Mouse (Mus musculus) heart, adult 8-10 months (tissue): ENCODE data around the gene Phlda3. TPM values are rescaled to one million over a fixed set of nuclear protein-coding genes. Genes with fewer than 3 reads are reported as not detected.

Experiments
- DNase-seq: peaks from one replicate; pipeline ENCODE4 v3.0.0; 2022; ENCODE audit warnings: low spot score
- total RNA-seq, 4 experiments: library from RNA; stranded (reverse); gene quantifications; 2 replicates each; pipeline ENCODE4 v1.2.4; 2022

Gene Phlda3
- 10 to 100 TPM in 1 of 4 experiments, 1 to 10 TPM in 3; 7.2 to 12.7 (median 8.4) TPM for total RNA-seq

DNA sequence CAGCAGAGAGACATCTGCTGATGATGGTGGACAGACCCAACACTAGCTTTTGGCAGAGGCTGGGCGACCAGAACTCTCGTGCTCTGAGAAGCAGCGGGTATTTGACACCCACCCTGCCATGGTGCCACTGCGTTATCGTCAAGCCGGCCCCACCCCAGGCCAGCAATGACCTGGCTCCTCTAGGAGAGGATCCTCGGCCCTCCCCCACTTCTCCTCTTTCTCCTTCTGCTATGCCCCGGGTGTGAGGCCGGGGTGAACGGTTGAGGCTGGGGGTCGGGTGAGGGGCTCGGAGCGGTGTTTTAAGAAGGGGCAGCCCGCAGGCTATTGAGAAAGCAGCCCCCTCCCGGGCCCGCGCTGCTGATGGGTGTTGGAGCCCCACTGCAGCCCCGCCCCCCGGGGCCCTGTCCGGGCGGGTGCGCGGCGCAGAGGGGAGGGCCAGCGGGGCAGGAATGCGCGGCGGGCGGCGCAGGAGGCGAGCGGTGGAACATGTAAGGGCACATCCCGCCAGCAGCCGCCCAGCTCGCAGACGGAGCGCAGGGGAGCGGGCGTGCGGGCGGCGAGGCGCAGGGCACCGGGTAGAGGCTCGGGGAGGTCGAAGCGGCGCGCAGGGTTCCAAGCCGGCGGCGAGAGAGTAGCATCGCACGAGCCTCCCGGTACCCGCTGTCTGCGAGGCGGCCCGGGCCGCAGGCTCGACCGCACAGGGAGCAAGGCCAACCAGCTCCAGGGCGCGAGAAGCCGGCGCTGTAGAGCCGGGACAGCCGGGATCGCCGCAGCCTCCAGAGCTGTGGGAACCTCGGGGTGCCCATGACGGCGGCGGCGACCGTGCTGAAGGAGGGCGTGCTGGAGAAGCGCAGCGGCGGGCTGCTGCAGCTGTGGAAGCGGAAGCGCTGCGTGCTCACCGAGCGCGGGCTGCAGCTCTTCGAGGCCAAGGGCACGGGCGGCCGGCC lies at the start of gene Phlda3:
TSS of gene Phlda3 (plus strand) at position 475 of the 947 bp plus-strand sequence.
- DNase-seq: peak; percentile 75

DNA sequence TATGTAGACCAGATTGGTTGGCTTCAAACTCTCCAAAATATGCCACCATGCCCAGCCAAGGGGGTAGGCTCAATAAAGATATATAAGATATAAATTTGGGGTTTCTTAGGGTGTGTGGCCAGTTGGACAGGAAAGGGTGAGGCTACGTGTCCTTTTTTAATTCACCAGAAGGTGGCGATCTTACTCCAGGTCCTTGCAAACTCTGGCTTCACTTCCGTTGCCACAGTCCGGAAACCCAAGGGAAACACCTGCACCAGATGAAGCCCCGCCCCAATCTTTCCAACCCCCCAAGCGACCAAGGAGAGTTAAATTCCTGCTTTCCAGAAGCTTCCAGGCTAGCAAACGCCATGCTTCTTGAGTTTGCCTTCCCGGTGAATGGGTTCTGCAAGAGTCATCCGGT lies 46.4 kb upstream of the Phlda3 start:
- DNase-seq: peak; percentile 87

DNA sequence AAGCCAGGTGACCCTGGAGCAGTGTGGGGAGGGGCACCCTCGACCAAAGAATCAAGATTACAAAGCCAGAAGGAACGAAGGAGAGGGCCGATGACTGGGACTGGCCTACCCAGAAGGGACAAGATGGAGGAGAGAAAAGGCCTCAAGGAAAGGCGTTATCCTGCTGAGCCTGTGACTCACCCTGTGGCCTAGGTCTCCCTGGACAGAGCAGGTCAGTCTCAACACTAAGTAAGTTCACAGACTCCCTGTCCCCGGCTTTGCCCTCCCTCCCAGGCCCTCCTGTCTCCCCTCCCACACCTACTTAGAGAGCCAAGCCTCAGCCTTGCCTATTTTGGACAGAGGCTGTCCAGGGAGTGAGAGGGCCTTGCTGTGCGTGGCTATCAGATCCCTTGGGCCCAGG lies 45.9 kb upstream of the Phlda3 start, which contains the start of gene Csrp1:
TSS of gene Csrp1 (plus strand) at position 79 of the 400 bp plus-strand sequence.
- DNase-seq: no peak

DNA sequence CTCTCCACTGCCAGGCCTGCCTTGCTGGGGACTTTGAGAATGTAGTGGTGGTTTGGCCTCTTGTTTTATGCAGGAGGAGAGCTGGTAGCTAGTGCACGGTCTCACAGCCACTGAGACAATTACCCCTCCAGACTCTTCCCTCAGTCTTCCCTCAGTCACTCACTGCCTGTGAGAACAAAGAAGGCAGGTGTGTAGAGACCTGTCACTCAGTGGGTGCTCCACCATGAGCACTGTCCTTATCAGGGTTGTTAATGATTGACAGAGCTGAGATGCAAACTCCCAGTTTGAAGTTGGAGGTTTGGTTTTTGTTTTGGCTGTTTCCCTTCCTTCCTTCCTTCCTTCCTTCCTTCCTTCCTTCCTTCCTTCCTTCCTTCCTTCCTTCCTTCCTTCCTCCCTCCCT lies 42.9 kb upstream of the Phlda3 start:
- no peak for DNase-seq

DNA sequence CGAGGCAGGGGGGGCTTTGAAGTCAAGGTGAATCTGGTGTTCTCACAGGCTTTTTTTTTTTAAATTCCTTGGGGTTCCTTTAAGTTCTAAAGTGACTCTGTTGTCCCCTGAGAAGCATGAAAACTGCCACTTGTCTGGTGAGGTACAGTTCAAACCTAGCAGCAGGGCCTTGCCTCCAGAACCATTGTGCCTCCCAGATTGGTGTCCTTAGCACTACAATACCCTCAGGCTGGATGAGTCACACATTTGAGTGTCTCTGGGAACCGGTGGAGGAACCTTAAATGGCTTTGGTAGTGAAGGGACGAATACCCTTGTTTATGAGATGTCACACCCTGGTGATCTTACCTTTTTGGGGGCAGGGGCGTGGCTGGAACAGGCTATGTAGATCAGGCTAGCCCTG lies 41.8 kb upstream of the Phlda3 start:
- no peak for DNase-seq

DNA sequence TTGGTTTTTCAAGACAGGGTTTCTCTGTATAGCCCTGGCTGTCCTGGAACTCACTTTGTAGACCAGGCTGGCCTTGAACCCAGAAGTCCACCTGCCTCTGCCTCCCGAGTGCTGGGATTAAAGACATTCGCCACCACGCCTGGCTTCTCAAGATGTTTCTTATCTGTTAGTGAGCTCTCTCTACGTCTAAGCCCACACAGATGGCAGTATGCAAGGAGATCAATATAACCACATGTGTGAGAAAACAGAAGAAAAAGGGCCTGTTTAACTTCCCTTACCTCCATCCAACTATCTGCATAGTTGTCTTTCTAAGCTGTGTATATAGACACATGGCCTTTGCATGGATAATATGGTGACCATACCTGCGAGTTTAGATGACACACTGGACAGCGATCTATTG lies 40.6 kb upstream of the Phlda3 start:
- no peak for DNase-seq

DNA sequence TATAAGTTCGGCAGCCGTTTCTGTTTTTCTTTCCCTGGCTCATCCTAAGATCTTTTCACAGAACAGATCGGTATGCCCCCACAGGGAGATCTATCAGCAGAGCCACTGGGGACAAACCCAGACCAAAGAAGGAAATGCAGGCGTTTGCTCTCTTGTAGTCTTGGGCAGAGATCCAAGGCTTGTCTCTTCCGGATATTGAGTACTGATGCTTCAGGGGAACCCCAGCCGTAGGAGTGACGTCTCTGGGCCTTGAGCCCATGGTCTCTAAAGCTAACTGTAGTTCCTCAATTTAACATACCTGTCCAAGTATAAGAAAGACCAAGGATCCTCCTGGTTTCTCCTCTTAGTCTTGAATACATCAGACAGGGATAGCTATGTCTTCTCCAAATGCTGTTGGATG lies 40.0 kb upstream of the Phlda3 start:
- DNase-seq: peak; percentile 76

DNA sequence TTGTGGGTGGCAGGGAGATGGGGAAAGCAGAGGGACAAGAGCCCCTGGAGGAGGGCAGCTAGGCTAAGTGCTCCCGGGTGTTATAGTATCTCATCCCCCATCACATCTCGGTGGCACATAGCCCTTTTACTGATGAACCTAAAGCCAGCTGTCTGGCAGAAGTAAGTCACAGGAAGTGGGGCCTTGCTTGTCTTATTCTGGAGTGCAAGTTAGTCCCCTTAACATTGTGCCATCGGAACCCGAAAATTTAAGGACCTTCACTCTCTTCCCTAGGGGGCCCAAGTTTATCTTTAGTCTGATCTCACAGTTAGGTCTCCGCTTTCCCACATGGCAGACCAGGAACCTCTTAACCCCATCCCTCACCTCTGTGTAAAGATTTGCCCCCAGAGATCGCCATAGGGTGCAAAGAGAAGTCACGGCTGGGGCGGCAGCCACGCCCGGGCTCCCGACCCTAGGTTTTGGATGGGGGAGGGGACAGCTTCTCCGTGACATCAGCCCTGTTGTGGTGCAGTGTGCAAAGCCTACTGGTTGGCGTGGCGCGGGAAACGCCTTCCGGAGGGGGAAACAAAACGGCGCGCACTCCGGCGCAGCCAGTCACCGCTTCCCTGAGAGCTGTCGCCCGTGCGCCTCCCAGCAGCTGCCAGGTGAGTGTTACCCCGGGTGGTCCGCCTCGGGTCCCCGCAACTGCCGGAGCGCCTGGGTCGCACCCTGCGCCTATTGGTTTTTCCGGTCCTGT lies 37.1 kb upstream of the Phlda3 start:
- DNase-seq: peak; percentile 89

DNA sequence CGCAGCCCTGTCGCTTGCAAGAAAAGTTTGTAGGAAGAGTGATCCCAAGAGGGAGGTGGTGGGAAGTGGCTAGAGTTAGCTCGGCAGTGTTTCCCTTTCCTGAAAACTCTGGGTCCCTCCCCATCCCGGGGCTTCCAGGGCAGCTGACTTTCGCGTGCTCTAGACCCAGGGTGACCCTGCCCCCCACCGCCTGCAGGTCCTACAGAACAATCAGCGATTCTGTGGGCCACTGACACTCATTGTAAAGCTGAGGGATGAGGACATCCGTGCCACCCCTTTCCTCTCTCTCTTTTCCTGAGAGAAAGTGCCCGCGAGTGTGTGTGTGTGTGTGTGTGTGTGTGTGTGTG lies 36.6 kb upstream of the Phlda3 start:
- no peak for DNase-seq

DNA sequence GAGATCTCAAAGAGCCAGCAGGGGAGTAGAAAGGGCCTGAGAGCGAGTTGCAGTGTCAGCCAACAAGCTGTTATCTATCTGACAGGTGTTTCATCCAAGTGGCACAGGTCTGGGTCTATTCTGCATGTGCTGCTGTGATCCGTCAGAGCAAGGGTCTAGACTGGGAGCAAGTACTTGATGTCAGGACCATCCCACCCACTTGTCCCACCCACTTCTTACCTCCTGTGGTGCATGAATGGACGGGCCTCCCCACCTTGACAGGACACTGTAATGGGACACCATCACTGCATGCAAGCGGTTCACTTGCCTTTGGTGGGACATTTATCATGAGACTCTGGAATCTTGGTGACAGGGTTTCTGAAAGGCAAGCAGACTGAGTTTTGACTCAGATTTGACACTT lies 36.1 kb upstream of the Phlda3 start:
- no peak for DNase-seq

DNA sequence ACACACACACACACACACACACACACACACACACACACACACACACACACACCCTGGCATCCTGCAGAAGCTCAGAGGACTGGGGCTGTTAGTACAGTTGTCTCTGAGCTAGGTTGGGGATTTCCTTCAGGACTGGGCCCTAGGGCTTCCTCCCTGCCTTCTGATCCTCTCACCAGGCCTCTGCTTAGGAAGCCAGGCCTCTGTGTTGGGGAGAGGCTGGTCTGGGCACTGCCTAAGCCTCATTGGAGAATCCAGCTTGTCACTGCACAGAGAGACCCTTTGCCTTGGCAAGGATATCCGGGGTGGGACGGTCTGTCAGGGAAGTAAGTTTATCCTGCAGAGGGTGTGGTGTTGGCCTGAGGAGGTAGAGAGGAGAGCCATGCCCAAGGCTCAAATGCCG lies 35.6 kb upstream of the Phlda3 start:
- no peak for DNase-seq

DNA sequence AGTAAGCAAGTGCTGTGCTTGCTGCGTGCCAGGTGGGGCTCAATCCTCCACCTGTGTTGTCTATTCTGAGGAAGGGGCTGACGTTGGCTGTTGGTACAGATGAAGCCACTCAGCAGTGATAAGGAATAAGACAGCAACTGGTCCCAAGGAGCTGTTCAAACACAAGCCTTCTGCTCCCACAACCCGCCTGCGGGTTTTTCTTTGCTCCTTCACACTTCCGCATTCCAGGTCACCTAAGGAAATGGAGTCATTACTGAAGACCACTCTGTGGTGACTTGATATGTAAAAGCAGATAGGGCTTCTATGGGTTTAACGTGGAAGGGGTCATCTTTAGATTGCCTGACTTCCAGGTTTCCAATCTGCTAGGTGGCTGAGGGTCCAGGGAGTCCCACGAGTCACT lies 34.5 kb upstream of the Phlda3 start:
- DNase-seq: no peak

DNA sequence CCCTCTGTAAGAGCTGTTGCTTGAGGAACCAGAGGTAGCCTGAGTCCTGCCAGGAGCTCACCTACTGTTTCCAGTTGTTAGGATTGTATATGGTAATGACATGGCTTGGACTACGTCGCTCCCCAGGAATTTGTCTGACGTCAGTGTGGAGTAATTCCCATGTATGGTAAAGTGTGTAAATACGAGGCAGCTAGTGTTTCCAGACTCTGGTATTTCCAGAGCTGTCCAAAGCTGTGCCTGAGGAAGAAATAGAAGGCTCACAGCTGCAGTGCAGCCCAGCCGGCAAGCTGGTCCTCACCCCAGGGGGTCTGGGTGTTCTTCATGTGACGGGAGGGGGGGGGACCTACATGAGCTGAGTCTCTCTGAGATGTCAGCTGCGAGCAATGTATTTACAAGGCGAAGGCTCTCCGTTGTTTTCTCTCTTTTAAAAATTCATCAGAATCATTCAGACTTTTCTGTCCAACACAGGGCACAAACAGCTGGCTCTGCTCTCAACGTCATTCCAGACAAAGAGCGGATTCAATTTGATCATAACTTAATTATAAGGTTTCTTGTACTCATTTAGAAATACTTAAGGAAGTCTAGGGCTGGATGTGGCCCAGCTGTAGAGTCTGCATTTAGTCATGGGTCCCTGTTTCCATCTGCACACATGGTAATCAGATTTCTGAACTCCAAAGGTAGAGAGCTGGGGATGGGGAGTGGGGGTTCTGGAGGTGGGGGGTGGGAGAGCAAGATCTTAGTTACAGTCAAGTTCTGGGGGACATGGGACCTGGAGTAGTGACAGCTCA lies 33.8 kb upstream of the Phlda3 start:
- no peak for DNase-seq

DNA sequence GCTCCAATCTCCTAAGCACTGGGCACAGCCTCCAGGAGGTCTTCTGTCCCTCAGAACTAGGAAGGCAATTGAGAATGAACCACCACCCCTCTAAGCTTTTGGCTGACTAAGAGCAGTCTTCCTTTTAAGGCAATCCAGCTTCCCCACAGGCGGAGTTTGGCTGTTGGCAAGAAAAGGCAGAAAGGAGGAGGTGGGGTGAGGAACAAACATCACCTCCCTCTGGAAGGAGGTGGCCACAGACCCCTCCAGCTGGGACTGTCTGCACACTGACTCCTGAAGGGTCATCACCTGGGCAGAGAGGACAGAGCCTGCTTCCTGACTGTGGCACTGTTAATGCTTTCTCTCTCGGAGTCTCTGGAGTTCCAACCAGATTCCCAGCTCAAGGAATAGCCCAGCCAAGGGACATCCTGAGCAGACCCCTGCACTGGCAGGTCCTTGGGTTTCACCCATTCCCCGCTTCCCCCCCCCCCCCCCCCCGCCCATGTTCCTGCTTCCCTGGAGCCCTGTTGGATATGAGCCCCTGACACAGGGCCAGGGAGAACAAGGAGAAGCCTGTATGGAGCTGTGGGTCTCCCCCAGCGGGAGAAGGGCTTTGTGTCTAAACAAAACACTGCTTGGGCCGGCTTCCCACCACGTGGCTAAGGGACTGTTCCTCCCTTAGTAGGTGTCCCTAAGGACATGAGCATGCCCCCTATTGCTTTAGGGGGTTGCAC lies 31.5 kb upstream of the Phlda3 start:
- peak; percentile 72 for DNase-seq

DNA sequence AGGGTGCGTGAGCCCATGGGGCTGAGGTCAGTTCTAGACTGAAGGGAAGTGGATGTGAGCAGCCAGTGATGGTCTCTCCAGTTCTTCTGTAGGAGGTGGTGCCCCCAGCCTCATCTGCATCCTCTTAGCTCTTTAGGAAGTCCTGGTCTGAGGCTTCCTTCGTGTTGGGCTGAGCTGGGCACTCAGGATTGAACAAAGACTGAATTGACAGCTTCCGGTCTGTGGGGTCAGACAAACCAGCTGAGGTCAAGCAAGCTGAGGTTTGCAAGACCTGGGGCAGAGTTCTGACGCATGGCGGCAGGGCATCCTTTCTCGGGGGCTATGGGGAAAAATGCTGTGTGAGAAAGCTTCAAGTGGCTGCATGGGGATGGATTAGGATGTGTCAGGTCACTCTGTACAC lies 30.5 kb upstream of the Phlda3 start:
- no peak for DNase-seq

DNA sequence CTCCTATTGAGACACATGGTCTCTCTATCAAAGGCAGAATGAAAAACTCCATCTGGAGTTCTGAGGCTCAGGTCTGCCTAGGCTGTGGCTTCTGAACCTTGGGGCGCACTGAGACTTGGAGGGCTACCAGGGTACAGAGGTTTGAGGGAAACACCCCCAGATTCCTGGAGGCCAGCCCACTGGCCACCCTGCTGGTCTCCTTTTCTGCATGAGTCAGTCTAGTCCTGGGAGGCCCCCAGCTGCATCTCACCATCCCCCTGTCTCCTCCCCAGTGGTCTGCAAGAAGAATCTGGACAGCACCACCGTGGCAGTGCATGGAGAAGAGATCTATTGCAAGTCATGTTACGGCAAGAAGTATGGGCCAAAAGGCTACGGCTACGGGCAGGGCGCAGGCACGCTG lies 20.9 kb upstream of the Phlda3 start:
- no peak for DNase-seq

DNA sequence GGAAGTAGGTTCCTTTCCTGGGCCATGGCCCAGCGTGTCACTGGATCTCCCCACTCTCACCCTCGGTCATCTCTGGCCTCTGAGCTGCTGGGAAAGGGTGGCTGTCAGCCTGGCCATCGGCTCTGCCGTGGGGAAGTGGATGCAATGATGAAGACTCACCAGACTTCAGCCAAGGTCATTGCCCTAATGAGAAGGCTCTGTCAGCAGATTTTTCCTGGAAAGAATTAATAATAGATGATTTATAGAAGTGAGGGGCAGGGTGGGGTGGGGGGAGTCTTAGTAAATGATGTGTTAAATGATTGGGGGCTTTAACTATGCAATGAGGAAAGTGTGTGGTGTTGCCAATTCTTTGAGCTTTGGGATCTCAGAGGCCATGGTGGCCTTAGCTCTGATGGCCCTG lies 19.7 kb upstream of the Phlda3 start:
- DNase-seq: no peak

DNA sequence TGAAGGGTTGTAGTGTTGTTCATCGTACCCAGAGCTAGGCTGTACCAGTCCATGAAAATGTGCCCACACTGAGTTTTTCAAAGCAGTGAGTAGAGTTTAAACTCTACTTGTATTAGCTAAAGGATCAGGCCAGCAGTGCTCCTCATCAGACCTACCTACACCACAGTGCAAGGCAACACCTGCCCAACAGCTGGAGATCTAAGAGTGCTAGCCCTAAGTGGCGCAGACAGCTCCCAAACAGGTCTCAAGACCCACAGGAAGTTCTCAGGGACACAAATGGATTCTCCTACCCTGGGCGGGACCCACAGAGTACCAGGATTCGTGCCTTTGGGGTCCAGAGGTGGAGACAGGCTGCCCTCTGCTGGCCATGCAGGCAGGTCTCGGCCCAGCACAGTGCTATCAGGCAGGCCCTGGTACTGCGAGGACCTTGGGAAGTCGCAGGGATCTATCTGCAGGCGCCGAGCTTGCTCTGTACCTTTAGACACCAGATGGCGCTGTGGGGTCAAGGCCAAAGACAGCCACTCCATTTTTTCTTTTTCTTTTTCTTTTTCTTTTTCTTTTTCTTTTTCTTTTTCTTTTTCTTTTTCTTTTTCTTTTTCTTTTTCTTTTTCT lies 13.1 kb upstream of the Phlda3 start:
- DNase-seq: peak; percentile 93

DNA sequence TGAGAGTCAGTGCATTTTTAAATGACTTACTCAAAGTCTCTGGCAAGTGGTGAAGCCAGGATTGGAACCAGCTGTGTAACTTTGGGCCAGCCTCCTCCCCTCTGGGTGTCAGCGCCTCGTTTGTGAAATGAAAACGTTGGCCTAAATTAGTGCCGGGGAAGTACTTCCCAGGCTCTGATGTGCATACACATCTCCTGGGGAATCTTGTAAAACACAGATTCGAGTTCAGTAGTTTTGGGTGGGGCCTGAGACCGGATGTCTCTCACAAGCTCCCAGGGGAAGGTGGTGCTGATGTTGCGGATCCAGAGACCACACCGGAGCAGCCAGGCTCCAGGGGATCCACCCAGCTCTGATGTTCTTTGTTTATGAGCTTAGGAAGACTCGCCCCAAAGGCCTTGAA lies 10.6 kb upstream of the Phlda3 start:
- peak; percentile 85 for DNase-seq

DNA sequence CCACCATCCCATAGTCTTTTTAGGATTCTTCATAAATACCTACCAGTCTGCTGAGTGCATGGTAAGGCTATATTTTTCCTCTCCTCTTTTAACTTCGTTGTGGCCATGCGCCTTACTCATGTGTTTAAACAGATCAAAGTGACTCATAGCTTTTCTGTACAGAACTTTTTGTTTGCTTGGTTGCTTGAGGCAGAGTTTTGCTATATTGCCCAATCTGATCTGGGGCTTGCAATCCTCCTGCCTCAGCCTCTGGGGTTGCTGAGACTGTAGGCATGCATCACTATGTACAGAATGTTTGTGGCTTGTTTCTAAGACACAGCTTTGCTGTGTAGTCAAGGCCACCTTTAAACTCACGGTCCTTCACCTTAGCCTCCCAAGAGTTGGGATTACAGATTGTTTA lies 10.0 kb upstream of the Phlda3 start:
- DNase-seq: no peak

DNA sequence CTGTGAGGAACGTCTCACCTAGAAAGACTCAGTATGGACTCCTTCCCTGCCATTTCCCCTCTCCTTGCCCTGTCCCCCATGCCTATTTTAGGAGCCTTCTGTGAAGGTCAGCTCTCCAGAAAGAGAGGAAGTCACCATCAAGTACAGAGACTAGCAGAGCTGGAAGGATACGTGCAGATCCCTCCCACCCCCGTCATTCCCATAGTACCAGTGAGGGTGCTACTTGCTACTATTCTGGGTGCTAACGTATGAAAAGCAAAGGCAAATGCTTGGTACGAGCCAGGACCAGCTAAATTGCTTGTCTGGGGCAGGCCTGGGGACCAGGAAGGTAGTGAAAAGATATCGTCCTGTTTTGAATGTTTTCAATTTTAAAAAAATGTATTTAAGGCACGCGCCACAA lies 8.6 kb upstream of the Phlda3 start:
- DNase-seq: no peak
